Mouse (Mus musculus) layer of hippocampus, postnatal 14 days (tissue): ENCODE data around the gene Olfr1450. TPM values are rescaled to one million over a fixed set of nuclear protein-coding genes. Genes with fewer than 3 reads are reported as not detected.
"Not testable (repeated sequence)": the region's sequence is repeated elsewhere in the genome, so short reads cannot be mapped to it uniquely, and the experiment has no call there.

ENCODE experiments used
- DNase-seq, 2 experiments: peaks; one replicate each; pipeline ENCODE4 v3.0.0; 2021 to 2022; ENCODE audit warnings: low spot score in 2 of 2, mixed read lengths in 1 of 2
- long read RNA-seq, 2 experiments: library from polyadenylated mRNA; stranded (forward); transcript quantifications; one replicate each; pipeline ENCODE4 v2.0.0; 2021
- total RNA-seq, 2 experiments: library from RNA; stranded (reverse); gene quantifications; 2 replicates each; pipeline ENCODE4 v1.2.3; 2021

The Olfr1450 gene
- total RNA-seq, result not detected
- long read RNA-seq, experiment 1, result 0 reads
- long read RNA-seq, experiment 2, result 0 reads

- no peak for DNase-seq
Measured at GRCm38 (mm10) chr19:12949958-12950357, at the start of gene Olfr1450. Olfr1450 (plus strand) TSS chr19:12950258.

GRCm38 (mm10) chr19:12903643-12904042, 46.4 kb upstream of the Olfr1450 start, which contains the start of gene Olfr1447:
Olfr1447 (minus strand) TSS chr19:12903743.
- DNase-seq, result no peak

GRCm38 (mm10) chr19:12924319-12924718, 25.7 kb upstream of the Olfr1450 start, which contains the start of gene Olfr1448:
Olfr1448 (minus strand) TSS chr19:12924419.
- no peak for DNase-seq

GRCm38 (mm10) chr19:12930540-12930939, 19.5 kb upstream of the Olfr1450 start, which contains the start of gene Olfr1449:
Olfr1449 (plus strand) TSS chr19:12930840.
- DNase-seq, result no peak

- DNase-seq, result not testable (repeated sequence)
Measured at GRCm38 (mm10) chr19:12970082-12970481, 20.0 kb downstream of the Olfr1450 start.

- DNase-seq, result not testable (repeated sequence)
Measured at GRCm38 (mm10) chr19:12992316-12992715, 42.3 kb downstream of the Olfr1450 start.

GRCm38 (mm10) chr19:12994714-12995113, 44.7 kb downstream of the Olfr1450 start, which contains the start of gene Olfr1451:
Olfr1451 (plus strand) TSS chr19:12995014.
- no peak for DNase-seq

Other genes with a start within 250 kb of the Olfr1450 start
- 1 to 10 TPM; 3.0 to 4.7 TPM for gene Cntf, start 184.6 kb upstream of the Olfr1450 start, total RNA-seq
- 10 to 100 TPM; 89.1 to 95.0 TPM for gene Zfp91, start 154.1 kb upstream of the Olfr1450 start, total RNA-seq
- 1 to 10 TPM; 1.9 to 2.0 TPM for gene Lpxn, start 154.1 kb upstream of the Olfr1450 start, total RNA-seq
- gene Gm5244, start 103.6 kb upstream of the Olfr1450 start, total RNA-seq, result not detected
- not detected for gene Olfr1444, start 93.0 kb upstream of the Olfr1450 start, total RNA-seq
- not detected for gene Olfr1445, start 66.4 kb upstream of the Olfr1450 start, total RNA-seq
- gene Olfr1446, start 56.7 kb upstream of the Olfr1450 start, total RNA-seq, result not detected
- gene Olfr1447, start 46.5 kb upstream of the Olfr1450 start, total RNA-seq, result not detected
- gene Olfr1448, start 25.8 kb upstream of the Olfr1450 start, total RNA-seq, result not detected
- not detected for gene Olfr1449, start 19.4 kb upstream of the Olfr1450 start, total RNA-seq
- gene Olfr1451, start 44.8 kb downstream of the Olfr1450 start, total RNA-seq, result not detected
- gene Olfr1453, start 78.1 kb downstream of the Olfr1450 start, total RNA-seq, result not detected
- not detected for gene Olfr1454, start 110.4 kb downstream of the Olfr1450 start, total RNA-seq
- gene Olfr1457, start 147.6 kb downstream of the Olfr1450 start, total RNA-seq, result not detected
- gene Olfr1458, start 156.5 kb downstream of the Olfr1450 start, total RNA-seq, result not detected
- gene Olfr1459, start 199.3 kb downstream of the Olfr1450 start, total RNA-seq, result under 1 TPM; 0.09 to 0.10 TPM
- not detected for gene Olfr1461, start 212.7 kb downstream of the Olfr1450 start, total RNA-seq
- not detected for gene Olfr1462, start 235.5 kb downstream of the Olfr1450 start, total RNA-seq